Mouse (Mus musculus) hindbrain, embryonic 13.5 days (tissue): ENCODE data around the gene Slc26a8. TPM values are rescaled to one million over a fixed set of nuclear protein-coding genes. Genes with fewer than 3 reads are reported as not detected.
A peak's percentile ranks its signal among the peaks of the same experiment; 100 is the strongest.

ENCODE experiments used
- ATAC-seq: fragments of 200-750 bp; cut with Nextera tagmentation; 2 replicates; pipeline ENCODE4 v1.8.0; 2017; ENCODE audit warnings: moderate TSS enrichment; ENCODE audit not compliant: low FRiP score
- H3K27ac ChIP-seq: fragments of 300-500 bp; sonication (generic); 2 replicates; pipeline ENCODE4 v1.5.1; 2015; ENCODE audit warnings: inconsistent platforms, mild to moderate bottlenecking, moderate library complexity
- H3K27me3 ChIP-seq: fragments of 300-500 bp; sonication (generic); 2 replicates; pipeline ENCODE4 v1.6.1; 2015; ENCODE audit warnings: mild to moderate bottlenecking, inconsistent platforms
- H3K36me3 ChIP-seq: fragments of 300-500 bp; sonication (generic); 2 replicates; pipeline ENCODE4 v1.6.1; 2015; ENCODE audit warnings: mild to moderate bottlenecking, inconsistent platforms
- H3K4me1 ChIP-seq: fragments of 300-500 bp; sonication (generic); replicated peaks from 2 replicates; pipeline ENCODE4 v1.6.1; 2015; ENCODE audit warnings: inconsistent platforms
- H3K4me2 ChIP-seq: fragments of 300-500 bp; sonication (generic); 2 replicates; pipeline ENCODE4 v1.6.1; 2015; ENCODE audit warnings: inconsistent platforms, mild to moderate bottlenecking, moderate library complexity
- H3K4me3 ChIP-seq: fragments of 300-500 bp; sonication (generic); 2 replicates; pipeline ENCODE4 v1.5.1; 2015; ENCODE audit warnings: mild to moderate bottlenecking, inconsistent platforms
- H3K9ac ChIP-seq: fragments of 300-500 bp; sonication (generic); 2 replicates; pipeline ENCODE4 v1.6.1; 2015; ENCODE audit warnings: mild to moderate bottlenecking, inconsistent platforms
- H3K9me3 ChIP-seq: fragments of 300-500 bp; sonication (generic); 2 replicates; pipeline ENCODE4 v1.6.1; 2016; ENCODE audit warnings: inconsistent platforms
- WGBS: fragments of 180-500 bp; shearing (Covaris S2); methylation state at CpG from one replicate; pipeline ENCODE4 v1.1.7; 2015; 5-methylcytosine and 5-hydroxymethylcytosine counted together
- polyA plus RNA-seq: library from polyadenylated mRNA; unstranded; fragments of >200 nt; fragmentation: Nextera tagmentation; extraction: Ambion mirVana; gene quantifications from 2 replicates; pipeline ENCODE4 v1.2.1, GENCODE M21; 2015

The Slc26a8 gene
- polyA plus RNA-seq, 1 experiment from 2014 or later, result 1.1 TPM

DNA sequence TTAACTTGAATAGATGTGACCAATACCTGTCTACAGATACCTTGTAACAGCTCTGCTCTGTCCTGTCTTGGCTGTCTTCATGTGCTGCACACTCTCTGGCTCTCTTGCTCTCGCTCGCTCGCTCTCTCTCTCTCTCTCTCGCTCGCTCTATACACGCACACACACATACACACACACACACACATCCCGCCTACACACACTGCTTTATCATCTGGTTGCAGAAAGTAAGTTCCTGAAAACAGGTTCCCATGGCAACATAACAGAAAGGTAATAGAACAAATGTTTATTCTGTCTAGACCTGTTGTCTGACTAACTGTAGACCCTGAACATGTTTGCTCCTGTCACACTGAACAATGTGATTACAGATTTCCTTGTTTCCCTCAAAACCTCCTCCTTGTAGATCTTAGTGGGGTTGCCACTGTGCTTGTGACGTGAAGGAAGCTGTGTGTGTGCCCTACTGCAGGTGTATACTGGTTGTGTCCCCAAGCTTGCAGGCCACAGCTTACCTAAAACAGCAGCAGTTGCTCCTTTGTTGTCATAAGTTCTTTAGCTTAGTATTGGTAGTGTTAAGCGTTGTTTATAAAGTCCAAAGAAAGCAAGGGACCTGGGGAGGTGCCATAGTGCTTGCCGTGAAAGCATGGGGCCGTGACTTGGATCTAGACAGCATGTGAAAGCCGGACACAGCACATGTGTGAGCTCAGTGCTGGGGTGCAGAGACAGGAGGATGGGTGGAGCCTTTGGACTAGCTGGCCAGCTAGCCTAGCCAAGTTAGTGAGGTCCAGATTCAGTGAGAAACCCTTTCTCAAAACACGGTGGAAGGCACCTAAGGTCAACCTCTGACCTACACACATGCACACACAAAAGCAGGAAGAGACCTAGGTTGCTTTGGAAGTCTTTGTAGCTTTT lies 7.5 kb upstream of the Slc26a8 start:
- WGBS, result 73% methylated on average over 13 of the region's 13 CpGs
- no peak for ATAC-seq
- Histone ChIP-seq H3K4me1 (peaks cover 53% of the 10 kb centered on the region), H3K27me3 (no peaks in the 10 kb centered on the region), H3K9ac (no peak overlapping the region), H3K27ac (no peak overlapping the region), H3K36me3 (no peaks in the 10 kb centered on the region), H3K4me2 (no peak overlapping the region), H3K9me3 (no peaks in the 10 kb centered on the region), H3K4me3 (no peak overlapping the region)

DNA sequence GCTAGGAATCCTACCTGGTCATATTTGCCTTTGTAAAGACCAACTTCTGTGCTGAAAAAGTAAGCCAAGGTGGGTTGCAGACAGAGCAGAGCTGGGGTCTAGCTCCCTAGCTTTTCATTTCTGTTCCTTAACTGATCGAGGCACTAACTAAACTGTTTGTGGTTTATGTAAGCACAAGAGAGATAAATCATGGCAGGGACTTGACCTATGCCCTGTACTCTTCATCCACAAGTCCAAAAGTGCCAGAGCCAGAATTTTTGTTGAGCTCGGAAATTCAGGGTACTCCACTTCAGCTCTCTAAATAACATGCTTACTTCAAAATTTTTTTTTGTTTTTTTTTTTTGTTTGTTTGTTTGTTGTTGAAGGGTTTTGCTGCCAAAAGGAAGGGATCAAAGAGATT lies 6.6 kb upstream of the Slc26a8 start:
- ATAC-seq, result no peak
- Histone ChIP-seq H3K4me3 (no peak overlapping the region), H3K36me3 (no peaks in the 10 kb centered on the region), H3K9ac (no peak overlapping the region), H3K27me3 (no peaks in the 10 kb centered on the region), H3K27ac (no peak overlapping the region), H3K9me3 (no peaks in the 10 kb centered on the region), H3K4me1 (peaks cover 54% of the 10 kb centered on the region), H3K4me2 (no peak overlapping the region)
- WGBS, result 56% methylated on average over 2 of the region's 2 CpGs

DNA sequence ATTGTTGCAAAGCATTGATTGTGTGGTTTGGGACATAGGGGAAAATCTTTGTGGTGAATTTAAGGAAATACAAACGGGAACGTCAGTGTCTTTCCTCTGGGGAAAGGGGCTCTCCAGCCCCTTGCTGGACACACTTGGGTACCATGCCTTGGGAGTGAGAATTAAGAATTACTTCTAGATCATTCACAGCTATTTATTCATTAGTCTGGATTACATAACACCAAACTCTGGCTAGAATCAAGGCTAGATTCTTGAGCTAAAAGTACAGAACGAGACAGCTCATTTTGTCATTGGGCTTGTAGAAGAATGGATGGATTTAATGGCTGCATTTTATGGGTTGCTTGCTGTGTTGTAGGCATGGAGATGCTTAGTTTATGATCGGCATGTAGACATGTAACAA lies 4.8 kb upstream of the Slc26a8 start:
- Histone ChIP-seq H3K4me2 (no peak overlapping the region), H3K27me3 (no peaks in the 10 kb centered on the region), H3K9me3 (no peaks in the 10 kb centered on the region), H3K4me1 (peaks cover 61% of the 10 kb centered on the region), H3K27ac (no peak overlapping the region), H3K9ac (no peak overlapping the region), H3K36me3 (no peaks in the 10 kb centered on the region), H3K4me3 (no peak overlapping the region)
- no peak for ATAC-seq
- 83% methylated on average over 4 of the region's 4 CpGs for WGBS

DNA sequence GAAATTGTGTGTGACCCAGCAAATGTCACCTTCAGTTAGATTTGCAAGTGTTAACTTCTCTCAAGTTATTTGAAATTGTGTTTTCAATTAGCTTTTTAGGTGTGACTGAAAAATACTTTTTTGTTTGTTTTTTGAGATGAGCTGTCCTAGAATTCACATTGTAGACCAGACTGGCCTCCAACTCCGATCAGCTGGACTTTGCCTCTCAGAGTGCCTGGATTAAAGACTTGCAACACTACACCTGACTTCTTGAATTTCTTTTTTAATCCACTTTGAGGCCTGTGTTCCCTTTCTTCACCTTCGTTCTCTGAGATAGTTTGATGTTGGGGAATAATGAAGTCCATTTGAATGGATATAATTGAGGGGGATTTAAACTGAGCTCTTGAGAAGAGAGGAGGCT lies 4.0 kb upstream of the Slc26a8 start:
- ATAC-seq, result no peak
- Histone ChIP-seq H3K27me3 (peaks cover 5% of the 10 kb centered on the region), H3K9ac (0 out of 2 replicates have a peak overlapping the region, but pooled peaks have one; percentile 98), H3K4me1 (peaks cover 69% of the 10 kb centered on the region), H3K36me3 (no peaks in the 10 kb centered on the region), H3K4me2 (peak overlapping the region; percentile 70; the same call in 1 of the 2 replicates), H3K4me3 (no peak overlapping the region), H3K9me3 (no peaks in the 10 kb centered on the region), H3K27ac (no peak overlapping the region)
- 82% methylated on average over 2 of the region's 2 CpGs for WGBS

DNA sequence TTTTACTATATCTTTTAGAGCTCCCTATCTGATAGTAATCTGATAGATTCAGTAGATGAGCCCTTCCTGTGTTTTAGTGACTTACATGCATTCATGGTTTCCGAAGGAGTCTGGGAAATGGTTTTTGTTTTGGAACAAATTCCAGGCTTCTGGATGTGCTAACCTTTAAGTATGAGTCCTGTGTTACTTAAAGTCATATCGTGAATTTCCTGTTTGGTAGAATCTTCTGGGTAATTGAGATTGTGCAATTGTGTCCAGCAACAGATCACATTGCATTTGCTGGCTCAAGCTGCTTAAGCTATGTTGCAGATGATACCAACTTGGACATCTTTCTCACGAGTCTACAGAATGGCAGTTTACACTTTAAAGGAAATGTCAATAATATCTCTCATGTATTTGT lies 3.1 kb upstream of the Slc26a8 start:
- Histone ChIP-seq H3K9me3 (no peaks in the 10 kb centered on the region), H3K9ac (peak overlapping the region; percentile 98; the same call in 1 of the 2 replicates), H3K36me3 (no peaks in the 10 kb centered on the region), H3K4me3 (peak overlapping the region; percentile 99), H3K27me3 (peaks cover 13% of the 10 kb centered on the region), H3K27ac (no peak overlapping the region), H3K4me1 (peaks cover 64% of the 10 kb centered on the region), H3K4me2 (peak overlapping the region; percentile 70)
- WGBS, result 56% methylated on average over 3 of the region's 3 CpGs
- ATAC-seq, result no peak

DNA sequence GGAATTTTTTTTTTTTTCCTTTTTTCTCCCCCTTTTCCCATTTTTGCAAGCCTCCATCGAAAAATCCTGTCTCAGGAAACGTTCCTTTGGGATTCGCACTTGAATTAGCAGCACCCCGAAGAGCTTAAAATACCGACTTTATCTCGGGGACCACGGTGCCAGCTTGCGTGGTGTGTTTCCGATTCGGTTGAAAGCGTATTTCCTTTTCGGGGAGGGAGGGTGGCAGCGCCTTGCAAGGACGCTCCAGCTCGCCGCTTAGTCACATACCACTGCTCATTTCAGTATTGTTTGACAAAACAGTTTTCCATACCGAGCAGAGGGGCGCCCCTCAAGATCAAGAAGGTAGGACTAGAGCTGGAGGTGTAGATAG lies 2.3 kb upstream of the Slc26a8 start:
- ATAC-seq, result no peak
- Histone ChIP-seq H3K27ac (peak overlapping the region; percentile 96), H3K27me3 (peaks cover 13% of the 10 kb centered on the region), H3K4me2 (peak overlapping the region; percentile 70), H3K4me1 (peaks cover 57% of the 10 kb centered on the region), H3K36me3 (no peaks in the 10 kb centered on the region), H3K9ac (peak overlapping the region; percentile 98), H3K9me3 (no peaks in the 10 kb centered on the region), H3K4me3 (peak overlapping the region; percentile 99)
- 0% methylated on average over 18 of the region's 18 CpGs for WGBS

DNA sequence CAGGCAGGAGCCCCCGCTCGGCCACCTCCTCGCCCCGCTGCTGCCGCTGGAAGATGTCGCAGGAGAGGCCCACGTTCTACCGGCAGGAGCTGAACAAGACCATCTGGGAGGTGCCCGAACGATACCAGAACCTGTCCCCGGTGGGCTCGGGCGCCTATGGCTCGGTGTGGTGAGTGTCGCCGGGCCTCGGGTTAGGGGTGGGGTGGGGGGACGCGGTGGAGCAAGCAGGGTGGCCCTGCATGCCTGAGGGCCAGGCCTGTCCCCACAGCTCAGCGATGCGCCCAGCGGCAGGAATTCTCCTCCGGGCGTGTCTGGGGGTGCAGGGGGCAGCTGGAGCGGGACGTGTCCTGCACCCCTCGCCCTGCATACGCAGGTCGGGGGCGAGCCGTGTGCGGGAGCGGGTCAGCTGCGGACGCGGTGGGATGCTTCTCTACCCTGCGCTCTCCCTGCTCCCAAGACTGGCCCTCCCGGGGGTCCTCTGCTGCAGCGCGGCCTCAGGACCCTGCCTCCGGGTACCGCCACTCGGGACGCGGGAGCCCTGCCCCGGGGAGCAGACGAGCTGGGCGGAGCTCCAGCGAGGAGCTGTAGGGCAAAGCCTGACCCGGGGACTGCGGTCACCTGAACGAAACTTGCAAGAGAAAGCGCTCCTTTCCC lies 1.8 kb upstream of the Slc26a8 start:
- peak overlapping the region; percentile 70 for H3K4me2 ChIP-seq
- ATAC-seq, result peak; percentile 64
- no peaks in the 10 kb centered on the region for H3K36me3 ChIP-seq
- H3K9me3 ChIP-seq, result no peaks in the 10 kb centered on the region
- peaks cover 52% of the 10 kb centered on the region for H3K4me1 ChIP-seq
- peak overlapping the region; percentile 98 for H3K9ac ChIP-seq
- H3K4me3 ChIP-seq, result peak overlapping the region; percentile 99
- H3K27me3 ChIP-seq, result peaks cover 13% of the 10 kb centered on the region
- peak overlapping the region; percentile 96 for H3K27ac ChIP-seq
- WGBS, result under 1% methylated on average over 48 of the region's 53 CpGs

DNA sequence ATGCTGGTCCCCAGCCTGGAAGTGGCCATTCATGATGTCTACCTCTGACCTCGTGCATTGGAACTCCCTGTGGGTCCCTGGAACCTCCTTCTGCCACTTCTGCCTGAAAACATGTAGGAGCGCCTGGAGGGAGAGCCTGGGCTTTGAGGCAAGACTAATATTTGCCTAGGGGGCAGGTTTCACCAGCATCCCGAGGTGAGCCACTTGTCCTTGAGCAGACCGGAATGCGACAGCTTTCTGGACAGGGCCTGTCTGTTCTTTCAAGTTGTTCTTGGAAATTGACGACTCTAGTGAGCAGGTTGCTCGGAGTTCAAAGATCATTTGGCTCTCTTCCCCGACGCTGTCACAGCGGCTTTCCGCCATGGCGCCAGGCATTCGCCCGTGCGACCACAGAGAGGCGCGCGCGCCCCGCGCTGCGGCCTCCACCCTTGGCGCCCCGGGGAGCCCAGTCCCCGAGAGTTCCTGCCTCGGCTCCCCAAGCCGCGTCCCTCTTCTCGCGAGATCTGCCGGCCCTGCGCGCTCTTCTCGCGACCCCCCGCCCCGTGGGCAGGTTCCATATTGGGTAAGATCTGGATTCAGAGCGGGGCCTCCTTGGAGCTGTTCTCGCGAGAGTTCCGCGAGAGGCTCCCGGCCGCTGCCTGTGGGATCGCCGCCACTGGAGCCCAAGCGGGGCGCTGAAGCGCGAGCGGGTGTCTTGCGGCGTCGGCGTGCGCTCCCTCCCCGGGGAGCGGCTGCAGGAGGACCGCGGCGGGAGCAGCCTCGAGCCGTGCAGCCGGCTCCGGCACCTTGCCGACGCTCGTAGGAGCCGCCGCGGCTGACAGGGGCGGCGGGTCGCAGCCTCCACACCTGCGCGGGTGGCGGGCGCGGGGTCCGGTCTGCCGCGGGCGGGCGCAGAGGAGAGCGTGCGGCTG lies 998 bp upstream of the Slc26a8 start, which contains the start of gene Mapk14:
TSS of gene Mapk14 (plus strand) at position 554 of the 911 bp plus-strand sequence.
- Histone ChIP-seq H3K27ac (peak within 1 kb of the TSS; percentile 96), H3K27me3 (peaks cover 13% of the 10 kb centered on the region), H3K9me3 (no peaks in the 10 kb centered on the region), H3K36me3 (no peaks in the 10 kb centered on the region), H3K9ac (peak within 1 kb of the TSS; percentile 98), H3K4me3 (peak within 1 kb of the TSS; percentile 99), H3K4me2 (peak within 1 kb of the TSS; percentile 77), H3K4me1 (peaks cover 44% of the 10 kb centered on the region)
- under 1% methylated on average over 69 of the region's 86 CpGs for WGBS
- peak; percentile 96 for ATAC-seq

- Histone ChIP-seq H3K27me3 (peaks cover 13% of the 10 kb centered on the region), H3K36me3 (no peaks in the 10 kb centered on the region), H3K4me3 (no peak overlapping the region), H3K9me3 (no peaks in the 10 kb centered on the region), H3K4me1 (peaks cover 15% of the 10 kb centered on the region), H3K4me2 (no peak overlapping the region), H3K27ac (no peak overlapping the region), H3K9ac (no peak overlapping the region)
- ATAC-seq, result no peak
- WGBS, result 62% methylated on average over 4 of the region's 4 CpGs
Observed at GRCm38 (mm10) chr17:28687354-28687753, 2.7 kb downstream of the Slc26a8 start.

DNA sequence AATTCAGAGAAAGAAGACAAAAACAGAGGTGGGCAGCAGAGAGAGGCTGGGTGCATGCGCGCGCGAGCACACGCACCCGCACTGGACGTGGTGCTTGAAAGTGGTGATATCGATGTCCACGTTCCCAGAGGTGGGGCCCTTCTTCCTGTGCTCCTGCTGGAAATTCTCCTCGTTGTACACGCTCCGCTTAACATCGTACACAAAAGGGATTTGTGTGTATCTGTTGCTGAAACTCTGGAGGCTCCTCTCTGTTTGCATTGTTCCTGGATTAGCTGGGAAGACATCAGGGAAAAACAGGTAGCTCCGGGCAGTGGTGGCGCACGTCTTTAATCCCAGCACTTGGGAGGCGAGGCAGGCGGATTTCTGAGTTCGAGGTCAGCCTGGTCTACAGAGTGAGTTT lies 5.4 kb downstream of the Slc26a8 start:
- Histone ChIP-seq H3K4me3 (no peak overlapping the region), H3K4me2 (no peak overlapping the region), H3K9ac (no peak overlapping the region), H3K4me1 (peaks cover 5% of the 10 kb centered on the region), H3K9me3 (no peaks in the 10 kb centered on the region), H3K27me3 (peaks cover 13% of the 10 kb centered on the region), H3K27ac (no peak overlapping the region), H3K36me3 (no peaks in the 10 kb centered on the region)
- WGBS, result 74% methylated on average over 19 of the region's 19 CpGs
- no peak for ATAC-seq

GRCm38 (mm10) chr17:28683601-28684000 lies 6.4 kb downstream of the Slc26a8 start:
- WGBS, result 65% methylated on average over 1 of the region's 1 CpGs

More at GRCm38 (mm10) chr17:28683601-28684000, 6.4 kb downstream of the Slc26a8 start:
- Histone ChIP-seq H3K36me3 (no peaks in the 10 kb centered on the region), H3K27me3 (peaks cover 5% of the 10 kb centered on the region; the same call in 1 of the 2 replicates), H3K9ac (no peak overlapping the region), H3K4me3 (no peak overlapping the region), H3K4me1 (no peaks in the 10 kb centered on the region), H3K9me3 (no peaks in the 10 kb centered on the region), H3K27ac (no peak overlapping the region), H3K4me2 (no peak overlapping the region)
- ATAC-seq, result no peak
